Mouse (Mus musculus): ENCODE measurements around the gene Gja4.

Gja4 gene

GRCm38 (mm10) chr4:127324296-127324695, 10.5 kb upstream of the Gja4 start:
- no peak for DNase-seq (ENCODE audit: low read depth, low spot score)

DNA sequence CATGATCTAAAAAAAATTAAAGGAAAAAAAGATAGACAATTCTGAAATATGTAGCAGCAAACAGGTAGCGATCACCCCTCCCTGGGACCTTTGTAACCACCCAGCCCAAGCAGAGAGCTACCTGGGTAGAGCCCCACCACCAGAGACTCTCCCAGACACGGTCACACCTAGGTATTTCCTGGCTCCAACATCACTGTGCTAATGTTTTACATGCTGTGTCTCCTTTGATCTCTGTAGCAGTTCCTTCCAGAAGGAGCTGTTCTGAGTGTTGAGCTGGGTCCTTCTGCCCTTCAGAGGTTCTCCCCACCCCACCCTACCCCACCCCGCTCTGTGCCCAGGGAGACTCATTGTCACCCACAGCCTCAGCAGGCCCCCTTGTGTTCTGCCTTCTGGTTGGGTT, 9.8 kb upstream of the Gja4 start:
- DNase-seq (ENCODE audit: low read depth, low spot score), result no peak

DNA sequence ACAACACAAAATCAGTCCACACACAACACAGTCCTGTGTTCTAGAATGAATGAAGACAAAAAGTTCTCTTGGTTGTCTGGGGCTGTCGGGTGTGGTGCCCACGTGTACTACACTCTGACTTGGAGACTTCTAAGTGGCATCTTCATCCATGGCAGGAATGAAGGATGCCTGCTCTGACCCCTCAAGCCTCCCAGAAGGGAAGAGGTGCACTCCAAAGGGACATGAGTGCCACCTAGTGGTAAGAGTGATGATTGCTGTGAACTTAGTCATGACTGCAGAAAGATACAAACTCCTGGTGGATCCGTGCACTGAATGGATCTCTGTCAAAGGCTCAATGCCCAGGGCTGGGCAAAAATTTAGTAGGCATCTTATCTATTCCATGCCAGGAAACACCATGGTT, 5.8 kb upstream of the Gja4 start:
- DNase-seq (ENCODE audit: low read depth, low spot score), result peak; percentile 84

DNA sequence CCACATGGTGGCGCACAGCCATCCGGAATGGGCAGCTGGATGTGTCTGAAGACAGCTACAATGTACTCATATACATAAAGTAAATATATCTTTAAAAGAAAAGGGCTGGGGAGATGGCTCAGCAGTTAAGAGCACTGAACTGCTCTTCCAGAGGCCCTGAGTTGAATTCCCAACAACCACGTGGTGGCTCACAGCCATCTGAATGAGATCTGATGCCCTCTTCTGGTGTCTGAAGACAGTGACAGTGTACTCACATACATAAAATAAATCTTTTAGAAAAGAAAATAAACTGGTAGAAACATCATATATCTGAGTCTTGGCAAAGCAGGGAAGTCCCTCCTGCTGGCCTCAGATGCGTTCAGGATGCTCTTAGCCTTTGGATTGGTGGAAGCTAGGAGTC, 3.3 kb upstream of the Gja4 start:
- DNase-seq (ENCODE audit: low read depth, low spot score), result peak; percentile 58

DNA sequence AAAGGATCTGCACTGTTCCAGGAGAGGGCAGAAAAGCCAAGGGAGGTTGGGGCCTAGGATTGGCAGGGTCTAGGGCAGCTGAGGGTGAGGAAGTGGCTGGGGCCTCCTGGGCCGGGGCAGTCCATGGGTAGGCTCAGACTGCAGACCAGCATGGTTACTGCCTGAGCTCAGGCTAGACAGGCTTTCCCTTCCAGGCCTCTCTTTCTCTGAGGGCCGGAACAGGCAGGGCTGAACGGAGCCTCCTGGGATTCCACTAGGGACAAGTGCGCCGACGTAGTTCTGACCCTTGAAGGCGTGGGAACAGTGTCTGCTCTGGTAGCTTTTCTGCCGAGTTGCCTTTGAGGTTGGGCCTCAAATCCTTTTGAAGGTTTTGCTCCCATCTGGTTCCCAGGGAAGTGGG, 1.9 kb upstream of the Gja4 start:
- no peak for DNase-seq (ENCODE audit: low read depth, low spot score)

- no peak for DNase-seq (ENCODE audit: low read depth, low spot score)
Measured at GRCm38 (mm10) chr4:127314585-127314984, 746 bp upstream of the Gja4 start.

GRCm38 (mm10) chr4:127312349-127312748, 1.5 kb downstream of the Gja4 start:
- no peak for DNase-seq (ENCODE audit: low read depth, low spot score)

- DNase-seq (ENCODE audit: low read depth, low spot score), result no peak
Measured at GRCm38 (mm10) chr4:127311561-127311960, 2.3 kb downstream of the Gja4 start.

DNA sequence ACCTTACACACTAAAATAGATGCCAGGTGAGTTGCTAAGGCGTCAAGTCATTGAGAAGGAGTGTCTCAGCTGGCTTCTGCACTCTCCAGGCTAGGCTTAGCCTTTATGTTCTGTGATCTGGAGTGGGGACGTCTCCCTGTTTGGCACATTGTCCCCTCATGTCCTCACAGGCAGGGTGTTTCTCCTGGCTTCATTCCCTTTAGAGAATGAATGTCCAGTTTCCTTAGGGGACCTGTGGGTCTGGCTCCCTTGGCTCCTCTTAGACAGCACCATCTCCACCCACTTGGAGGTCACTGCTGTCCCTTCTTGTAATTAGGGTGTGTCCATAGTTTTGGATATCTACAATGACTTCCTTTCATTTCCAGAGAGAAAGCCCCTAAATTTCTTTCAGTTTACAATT, 6.9 kb downstream of the Gja4 start:
- DNase-seq (ENCODE audit: low read depth, low spot score), result no peak

DNA sequence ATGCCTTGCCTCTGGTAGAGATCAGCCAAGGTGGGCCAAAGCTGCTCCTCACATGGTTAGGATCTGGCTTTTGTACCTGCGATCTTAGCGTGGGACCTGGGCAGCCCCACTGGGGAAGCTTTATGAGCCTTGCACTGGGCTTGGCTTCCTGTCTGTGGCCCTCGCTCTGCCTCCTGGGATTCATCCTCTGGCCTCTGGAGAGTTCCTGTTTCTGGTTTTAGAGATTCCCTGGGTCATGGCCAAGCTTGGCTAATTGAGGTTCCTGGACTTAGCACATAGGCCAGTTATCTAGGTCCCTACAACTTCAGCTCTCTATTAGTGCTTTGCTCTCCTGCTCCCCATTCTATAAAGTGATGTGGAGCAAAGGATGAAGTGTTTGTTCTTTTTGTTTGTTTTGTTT, 10.0 kb downstream of the Gja4 start:
- no peak for DNase-seq (ENCODE audit: low read depth, low spot score)

DNA sequence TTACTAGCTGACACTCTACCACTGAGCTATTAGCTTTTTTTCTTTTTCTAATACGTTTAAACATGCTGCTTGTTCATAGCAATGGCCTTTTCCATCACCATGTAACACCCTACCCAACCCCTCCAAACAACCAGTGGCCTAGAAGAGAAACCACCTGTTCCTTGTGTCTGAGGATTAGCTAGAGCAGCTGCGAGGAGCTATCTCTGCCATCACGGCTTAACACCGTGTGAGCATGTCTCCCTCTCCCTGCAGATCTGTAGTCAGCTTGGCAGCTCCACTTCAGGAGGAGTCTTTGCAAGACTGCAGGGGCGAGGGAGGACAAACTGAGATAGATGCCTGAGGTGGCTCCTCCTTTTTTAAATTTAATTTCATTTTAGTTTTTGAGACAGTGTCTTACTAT, 13.3 kb downstream of the Gja4 start:
- no peak for DNase-seq (ENCODE audit: low read depth, low spot score)

- peak; percentile 10 for DNase-seq (ENCODE audit: low read depth, low spot score)
Measured at GRCm38 (mm10) chr4:127292631-127293030, 21.2 kb downstream of the Gja4 start.

- no peak for DNase-seq (ENCODE audit: low read depth, low spot score)
Measured at GRCm38 (mm10) chr4:127289039-127289548, 24.7 kb downstream of the Gja4 start.

DNA sequence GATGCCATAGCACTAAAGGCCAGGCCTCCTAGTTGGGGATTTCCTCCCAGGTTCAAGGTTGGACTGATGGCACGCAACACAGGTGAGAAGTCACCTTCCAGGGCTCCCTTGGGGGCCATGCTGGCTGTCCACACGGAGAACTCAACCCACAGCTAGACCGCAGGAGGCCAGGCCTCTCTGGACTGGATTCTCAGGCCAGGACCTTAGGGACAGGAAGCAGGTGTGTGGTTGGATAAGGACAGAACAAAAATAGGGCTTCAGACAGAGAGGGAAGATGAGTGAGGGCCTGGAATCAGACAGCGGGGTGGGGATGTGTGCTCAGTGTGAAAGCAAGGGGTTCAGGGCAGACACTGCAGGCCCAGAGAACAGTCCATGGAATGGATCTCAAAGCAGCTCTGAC, 26.9 kb downstream of the Gja4 start:
- no peak for DNase-seq (ENCODE audit: low read depth, low spot score)

GRCm38 (mm10) chr4:127279241-127279640, 34.6 kb downstream of the Gja4 start:
- no peak for DNase-seq (ENCODE audit: low read depth, low spot score)

DNA sequence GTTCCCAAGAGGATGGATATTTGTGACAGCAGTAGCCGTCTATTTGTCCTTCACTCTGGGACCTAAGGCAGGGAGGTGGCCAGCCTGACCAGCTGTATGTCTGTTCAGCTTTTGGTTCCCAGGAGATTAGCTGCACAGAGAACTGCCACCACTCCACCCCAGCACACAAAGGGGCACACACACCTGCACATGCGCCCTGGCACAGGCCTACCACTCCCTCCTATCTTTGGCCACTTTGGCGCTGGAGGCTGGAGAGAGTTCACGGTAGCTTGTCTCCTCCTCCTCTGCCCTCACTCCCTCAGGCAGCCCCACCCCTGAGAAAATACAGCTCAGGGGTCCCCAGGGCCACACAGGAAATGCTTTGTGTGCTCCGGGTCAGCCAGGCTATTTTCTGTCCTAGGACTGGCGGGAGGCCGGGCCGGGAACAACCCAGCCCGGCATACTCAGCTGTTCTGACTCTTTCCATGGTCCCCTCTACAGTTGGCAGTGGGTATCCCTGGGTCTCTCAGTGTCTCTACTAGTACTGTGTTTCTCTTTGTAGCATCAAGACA, 35.3 kb downstream of the Gja4 start:
- no peak for DNase-seq (ENCODE audit: low read depth, low spot score)

- no peak for DNase-seq (ENCODE audit: low read depth, low spot score)
Measured at GRCm38 (mm10) chr4:127264183-127264554, 49.7 kb downstream of the Gja4 start.

DNA sequence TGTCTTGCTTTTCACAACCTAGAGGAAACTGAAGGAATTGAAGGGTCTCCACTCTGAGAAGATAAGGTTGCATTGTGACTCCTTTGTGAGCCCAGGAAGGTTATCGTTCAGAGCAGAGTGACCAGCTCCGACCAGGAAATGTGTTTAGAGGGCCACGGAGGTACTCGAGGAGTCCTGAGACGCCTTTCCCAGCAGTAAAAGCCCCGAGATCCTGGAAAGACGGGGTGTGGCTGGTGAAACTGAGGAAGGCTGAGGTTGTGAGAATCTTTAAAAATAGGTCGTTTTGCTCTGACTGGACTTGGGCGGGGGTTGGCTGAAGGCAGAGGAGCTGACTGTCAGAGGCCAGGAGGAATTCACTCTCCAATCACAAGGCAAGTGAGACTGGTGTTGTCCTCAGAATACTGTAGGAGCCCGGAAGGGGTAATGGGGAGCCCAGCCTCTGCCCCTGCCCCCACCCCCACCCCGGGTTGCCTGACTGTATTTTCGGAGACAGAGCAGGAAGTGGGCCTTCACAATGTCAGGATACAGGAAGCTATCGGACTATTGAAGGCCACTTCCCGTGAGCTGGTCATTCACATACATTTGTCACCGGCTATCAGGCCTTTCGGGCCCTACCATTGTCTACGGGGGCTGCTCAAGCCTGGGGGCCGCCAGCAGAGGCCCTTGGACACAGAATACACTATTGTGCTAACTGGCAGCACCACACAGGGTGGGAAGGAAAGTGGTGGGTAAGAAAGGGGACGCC, 50.2 kb downstream of the Gja4 start:
- DNase-seq (ENCODE audit: low read depth, low spot score), result no peak

- DNase-seq (ENCODE audit: low read depth, low spot score), result no peak
Measured at GRCm38 (mm10) chr4:127261601-127262000, 52.2 kb downstream of the Gja4 start.

All from R1 (cell line).